Mouse (Mus musculus) C2C12 (cell line): ENCODE data around the gene Olfr1391. TPM values are rescaled to one million over a fixed set of nuclear protein-coding genes. Genes with fewer than 3 reads are reported as not detected.
"Not testable (repeated sequence)": the region's sequence is repeated elsewhere in the genome, so short reads cannot be mapped to it uniquely, and the experiment has no call there.

Source experiments
- H3K27me3 ChIP-seq: one replicate; pipeline ENCODE4 v1.6.1; 2011; ENCODE audit not compliant: control insufficient read depth, insufficient read depth, insufficient read length
- H3K36me3 ChIP-seq: one replicate; pipeline ENCODE4 v1.6.1; 2011; ENCODE audit not compliant: control insufficient read depth, insufficient read depth
- H3K4me3 ChIP-seq: one replicate; pipeline ENCODE4 v1.5.1; 2011; ENCODE audit warnings: mild to moderate bottlenecking, control low read depth; ENCODE audit not compliant: poor library complexity, insufficient read depth, severe bottlenecking
- H3K79me2 ChIP-seq: one replicate; pipeline ENCODE4 v1.6.1; 2011; ENCODE audit not compliant: control insufficient read depth, insufficient read depth
- H3K79me3 ChIP-seq: one replicate; pipeline ENCODE4 v1.6.1; 2011; ENCODE audit warnings: low read depth, control low read depth
- H3ac ChIP-seq: one replicate; pipeline ENCODE3; 2011; ENCODE audit warnings: low read depth; ENCODE audit not compliant: control insufficient read depth, insufficient read length
- CEBPB ChIP-seq: IDR thresholded peaks from one replicate; pipeline ENCODE4 v1.6.1; 2011; ENCODE audit warnings: low read depth, mild to moderate bottlenecking, control low read depth, moderate library complexity
- CTCF ChIP-seq: IDR thresholded peaks from one replicate; pipeline ENCODE4 v1.5.1; 2011; ENCODE audit not compliant: control insufficient read depth, insufficient read depth, insufficient read length
- FOSL1 ChIP-seq: IDR thresholded peaks from one replicate; pipeline ENCODE4 v1.8.0; 2011; ENCODE audit warnings: mild to moderate bottlenecking, low read length; ENCODE audit not compliant: poor library complexity, insufficient read depth, severe bottlenecking
- MAX ChIP-seq: IDR thresholded peaks from one replicate; pipeline ENCODE4 v1.6.1; 2011; ENCODE audit warnings: mild to moderate bottlenecking, control low read depth
- MYOD1 ChIP-seq: IDR thresholded peaks from one replicate; pipeline ENCODE4 v1.6.1; 2011; ENCODE audit warnings: low read depth; ENCODE audit not compliant: control insufficient read depth, insufficient read length
- MYOG ChIP-seq: IDR thresholded peaks from one replicate; pipeline ENCODE4 v1.6.1; 2011; ENCODE audit not compliant: control insufficient read depth, insufficient read length; ENCODE audit errors: extremely low read depth
- USF1 ChIP-seq: IDR thresholded peaks from one replicate; pipeline ENCODE4 v1.6.1; 2011; ENCODE audit warnings: low read depth, mild to moderate bottlenecking, control low read depth, moderate library complexity
- long read RNA-seq, 2 experiments: library from polyadenylated mRNA; unstranded; transcript quantifications; one replicate each; pipeline ENCODE4 v2.0.0; 2019 to 2020
- polyA plus RNA-seq: library from polyadenylated mRNA; unstranded; fragments of >200 nt; fragmentation: generic; extraction: Trizol; gene quantifications from one replicate; pipeline ENCODE4 v1.2.1, GENCODE M21; 2012; ENCODE audit warnings: missing spikeins

The Olfr1391 gene
- polyA plus RNA-seq, result not detected
- long read RNA-seq, experiment 1, result 0 reads
- long read RNA-seq, experiment 2, result 0 reads

DNA sequence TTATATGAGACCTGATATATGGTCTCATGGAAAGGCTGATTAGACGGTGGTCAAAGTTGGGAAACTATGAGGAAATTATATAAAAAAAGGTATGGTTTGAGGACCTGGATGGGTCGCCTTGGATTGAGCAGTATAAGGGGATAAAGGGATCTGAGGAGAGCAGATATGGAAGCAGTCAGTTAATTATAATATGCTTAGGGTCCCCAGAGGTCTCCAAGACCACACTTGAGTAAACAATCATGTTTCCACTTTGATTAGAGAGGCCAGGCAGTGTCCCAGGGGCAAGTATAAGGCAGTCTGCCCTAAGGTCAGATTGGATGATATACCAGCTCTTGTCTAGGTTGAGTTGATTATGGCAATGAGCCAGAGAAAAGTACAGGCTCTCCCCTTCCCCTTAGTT is at the start of gene Olfr1391:
TSS of gene Olfr1391 (plus strand) at position 301 of the 400 bp plus-strand sequence.
- Histone ChIP-seq H3K36me3 (no peaks in the 10 kb centered on the region), H3K27me3 (no peaks in the 10 kb centered on the region), H3K79me2 (no peaks in the 10 kb centered on the region), H3K4me3 (no peak within 1 kb of the TSS), H3K79me3 (no peaks in the 10 kb centered on the region), H3ac (no peak within 1 kb of the TSS)
- TF ChIP-seq MYOG (no peak), FOSL1 (no peak), MYOD1 (no peak), USF1 (no peak), CTCF (no peak), CEBPB (no peak), MAX (no peak)

DNA sequence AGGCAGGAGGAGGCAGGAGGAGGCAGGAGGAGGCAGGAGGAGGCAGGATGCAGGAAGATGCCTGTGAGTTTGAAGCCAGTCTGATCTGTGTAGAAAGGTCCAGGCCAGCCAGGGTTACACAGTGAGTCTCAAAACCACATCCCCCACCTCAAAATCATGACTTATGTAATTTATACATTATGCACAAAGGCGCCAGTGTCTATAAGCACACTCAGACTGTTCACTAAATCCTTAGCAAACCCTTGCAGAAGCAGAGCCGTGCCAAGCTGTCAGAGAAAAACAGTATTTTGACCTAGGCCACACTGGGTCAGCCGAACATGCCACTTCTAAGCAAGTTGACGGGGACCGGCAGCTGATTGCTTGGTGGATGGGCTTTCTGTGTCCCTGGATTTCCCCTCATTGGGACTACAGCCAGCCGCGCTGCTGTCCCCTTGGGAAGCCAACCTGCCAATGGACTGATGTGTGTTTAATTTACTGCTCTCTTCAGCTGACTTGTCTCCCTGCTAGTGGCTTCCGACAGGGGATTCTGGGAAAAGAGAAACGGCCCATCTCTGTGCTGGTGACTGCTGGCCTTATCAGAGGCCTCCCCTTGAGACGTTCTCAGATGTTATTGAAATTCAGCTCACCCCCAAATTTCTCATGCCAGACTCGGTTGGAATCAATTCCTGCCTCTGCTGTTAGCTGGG is 48.6 kb upstream of the Olfr1391 start:
- H3K79me2 ChIP-seq, result no peaks in the 10 kb centered on the region
- no peaks in the 10 kb centered on the region for H3K36me3 ChIP-seq
- no peak overlapping the region for H3K4me3 ChIP-seq
- H3K79me3 ChIP-seq, result no peaks in the 10 kb centered on the region
- TF ChIP-seq CTCF (no peak), MYOG (no peak), MYOD1 (no peak), CEBPB (no peak), USF1 (no peak), MAX (no peak)
- H3ac ChIP-seq, result no peak overlapping the region
- H3K27me3 ChIP-seq, result no peaks in the 10 kb centered on the region

DNA sequence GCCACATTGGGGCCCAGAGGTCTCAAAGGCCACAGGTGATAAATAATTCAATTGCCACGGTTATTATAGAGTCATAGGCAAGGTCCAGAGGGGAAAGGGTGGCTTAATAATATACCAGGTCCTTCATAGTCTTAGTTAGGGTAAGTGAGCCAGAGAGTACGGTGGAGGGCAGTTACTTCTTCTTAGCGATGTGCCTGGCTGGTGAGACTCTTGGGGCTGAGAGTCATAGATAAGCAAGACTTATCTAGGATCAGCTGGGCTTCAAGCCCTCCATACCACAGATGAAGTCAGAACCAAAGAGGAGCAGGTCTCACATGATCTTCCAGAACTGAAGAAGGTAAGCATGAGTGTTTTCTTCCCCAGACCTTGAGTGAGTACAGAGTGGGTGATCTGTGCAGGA is 44.3 kb upstream of the Olfr1391 start, which contains the start of gene Olfr1393:
TSS of gene Olfr1393 (plus strand) at position 83 of the 400 bp plus-strand sequence.
- no peak within 1 kb of the TSS for H3ac ChIP-seq
- TF ChIP-seq MYOD1, result no peak
- TF ChIP-seq CTCF, result no peak
- TF ChIP-seq MAX, result no peak
- TF ChIP-seq MYOG, result no peak
- TF ChIP-seq FOSL1, result no peak
- no peak for TF ChIP-seq CEBPB
- TF ChIP-seq USF1, result no peak
- no peaks in the 10 kb centered on the region for H3K79me2 ChIP-seq
- H3K4me3 ChIP-seq, result no peak within 1 kb of the TSS
- H3K36me3 ChIP-seq, result no peaks in the 10 kb centered on the region
- no peaks in the 10 kb centered on the region for H3K27me3 ChIP-seq
- H3K79me3 ChIP-seq, result no peaks in the 10 kb centered on the region

- H3K79me3 ChIP-seq, H3K36me3 ChIP-seq, H3K4me3 ChIP-seq, H3K79me2 ChIP-seq, H3ac ChIP-seq: not testable (repeated sequence)
- peaks cover 10% of the 10 kb centered on the region for H3K27me3 ChIP-seq
Observed at GRCm38 (mm10) chr11:49284982-49285381, 37.6 kb upstream of the Olfr1391 start, which contains the start of gene Olfr1392. Gene Olfr1392 (plus strand): TSS chr11:49285282.

- no peaks in the 10 kb centered on the region for H3K79me3 ChIP-seq
- no peak overlapping the region for H3ac ChIP-seq
- no peak overlapping the region for H3K4me3 ChIP-seq
- TF ChIP-seq CEBPB (no peak), CTCF (no peak), FOSL1 (no peak)
- H3K27me3 ChIP-seq, result peaks cover 10% of the 10 kb centered on the region
- no peaks in the 10 kb centered on the region for H3K36me3 ChIP-seq
- H3K79me2 ChIP-seq, result no peaks in the 10 kb centered on the region
Observed at GRCm38 (mm10) chr11:49287251-49287650, 35.3 kb upstream of the Olfr1391 start.

GRCm38 (mm10) chr11:49292777-49293176 is 29.8 kb upstream of the Olfr1391 start:
- Histone ChIP-seq H3K4me3 (no peak overlapping the region), H3K36me3 (no peaks in the 10 kb centered on the region), H3K79me2 (no peaks in the 10 kb centered on the region), H3K79me3 (no peaks in the 10 kb centered on the region), H3K27me3 (peaks cover 10% of the 10 kb centered on the region), H3ac (no peak overlapping the region)
- TF ChIP-seq MYOG (no peak), CTCF (no peak), FOSL1 (no peak), USF1 (no peak), CEBPB (no peak), MYOD1 (no peak), MAX (no peak)
